Mouse (Mus musculus) adrenal gland, adult 18-20 months (tissue): Measurements from ENCODE around the gene Dach2. TPM values are rescaled to one million over a fixed set of nuclear protein-coding genes. Genes with fewer than 3 reads are reported as not detected.

ENCODE experiments used
- total RNA-seq, 2 experiments: library from RNA; stranded (reverse); gene quantifications; 1 replicate in 1 of 2; 2 replicates in 1 of 2; pipeline ENCODE4 v1.2.3; 2021

The Dach2 gene
- total RNA-seq, 2 experiments from 2014 or later: 0.76 to 0.83 TPM

Other genes starting within 250 kb of the Dach2 start
- 10 to 100 TPM; 12.9 to 14.4 TPM for gene Chm, start 112.0 kb upstream of the Dach2 start, total RNA-seq